Mouse (Mus musculus): ENCODE results near the gene Sorbs2.

The Sorbs2 gene

DNA sequence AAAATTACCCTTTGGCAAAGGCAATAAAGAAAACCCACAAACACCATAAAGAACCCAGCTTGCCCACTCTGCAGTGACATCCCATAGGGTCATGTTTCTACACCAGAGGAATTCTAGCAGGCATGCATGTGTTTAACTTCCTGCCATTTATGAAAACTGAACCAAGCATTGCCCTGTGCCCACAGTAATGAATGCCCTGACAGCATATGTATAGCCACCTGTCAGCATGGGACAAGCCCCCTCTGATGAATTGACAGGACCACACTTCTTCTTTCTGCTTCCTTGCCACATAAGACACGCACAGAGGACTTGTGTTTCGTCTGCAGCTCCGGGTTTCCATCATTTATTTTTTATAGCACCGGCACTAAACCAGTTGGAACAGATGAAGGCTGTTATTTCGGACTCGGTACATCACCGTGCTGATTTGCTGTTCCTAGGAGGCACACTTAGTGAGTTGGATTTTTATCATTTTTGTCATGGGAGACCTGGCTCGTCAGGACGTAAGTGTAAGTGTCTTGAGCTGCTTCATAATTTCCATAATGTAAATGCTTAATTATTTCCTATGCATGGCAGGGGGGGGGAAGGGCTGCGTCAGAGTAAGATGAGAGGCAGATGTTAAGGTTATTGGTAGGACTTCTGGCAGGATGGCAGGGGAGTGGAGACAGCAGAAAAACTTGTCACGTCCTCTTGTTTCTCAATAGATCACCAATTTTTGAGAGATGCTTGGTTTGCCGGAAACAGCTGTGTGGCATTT, 180.5 kb downstream of the Sorbs2 start:
- DNase-seq: no peak

DNA sequence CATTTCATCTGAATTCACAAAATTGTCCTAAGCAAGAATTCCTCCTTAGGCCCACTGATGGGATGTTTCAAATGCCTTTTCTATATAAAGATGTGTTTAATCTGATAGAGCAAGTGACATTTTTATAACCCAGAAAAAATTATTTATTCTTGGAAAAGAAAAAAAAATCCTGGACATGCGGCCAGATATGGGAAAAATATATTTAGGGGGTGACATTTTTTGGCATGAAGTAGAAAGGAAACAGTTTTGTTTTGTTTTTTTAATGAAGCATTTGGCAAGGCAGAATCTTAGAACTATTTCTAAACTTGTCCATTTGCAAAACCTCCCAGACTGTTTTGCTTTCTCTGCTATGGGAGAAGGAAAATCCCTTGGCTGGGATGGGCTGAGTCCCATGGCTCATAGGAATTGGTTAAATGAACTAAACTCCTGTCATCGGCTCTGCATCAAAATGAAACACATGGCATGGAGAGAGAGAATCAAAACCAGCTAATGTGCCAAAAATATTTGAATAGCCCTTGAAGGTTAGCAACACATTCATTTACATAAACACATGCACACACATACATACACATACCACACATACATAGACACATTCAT, 182.1 kb downstream of the Sorbs2 start:
- DNase-seq: no peak

DNA sequence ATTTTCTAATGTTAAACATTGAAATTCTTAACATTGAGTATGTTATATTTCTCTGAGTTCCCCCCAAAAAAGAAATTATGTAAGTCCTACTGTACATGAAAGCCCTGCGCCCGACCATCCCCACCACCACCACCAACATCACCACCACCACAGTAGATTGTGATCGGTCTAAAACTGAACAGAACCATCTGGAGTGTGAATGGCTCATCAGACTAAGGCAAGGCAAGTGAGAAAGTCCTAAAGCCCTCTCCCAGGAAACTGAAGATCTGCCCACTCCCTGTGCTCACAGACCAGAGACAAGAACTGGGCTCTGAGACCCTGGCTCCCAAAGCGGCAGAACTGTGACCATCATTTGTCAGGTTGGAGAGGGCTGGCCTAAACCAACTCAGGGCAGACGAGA, 192.5 kb downstream of the Sorbs2 start:
- DNase-seq: no peak

DNA sequence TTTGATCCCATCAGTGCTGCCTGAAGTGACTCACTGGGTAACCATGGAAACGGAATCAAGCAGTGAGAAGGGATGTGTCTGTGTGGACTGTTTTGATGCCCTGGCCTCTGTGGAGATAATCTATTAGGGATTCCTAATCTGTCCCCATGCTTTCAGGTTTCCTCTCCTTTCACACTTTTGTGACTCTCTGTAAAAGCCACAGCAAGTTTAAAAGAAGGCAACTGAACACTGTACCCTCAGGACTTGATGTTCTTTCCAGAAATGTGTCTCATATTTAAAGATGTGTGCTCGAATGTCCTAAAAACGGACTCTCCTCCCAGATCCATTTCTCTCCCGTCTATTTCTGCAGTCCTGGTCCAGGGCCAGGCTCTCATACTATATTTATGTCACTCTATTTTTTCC, 196.1 kb downstream of the Sorbs2 start:
- DNase-seq: no peak

DNA sequence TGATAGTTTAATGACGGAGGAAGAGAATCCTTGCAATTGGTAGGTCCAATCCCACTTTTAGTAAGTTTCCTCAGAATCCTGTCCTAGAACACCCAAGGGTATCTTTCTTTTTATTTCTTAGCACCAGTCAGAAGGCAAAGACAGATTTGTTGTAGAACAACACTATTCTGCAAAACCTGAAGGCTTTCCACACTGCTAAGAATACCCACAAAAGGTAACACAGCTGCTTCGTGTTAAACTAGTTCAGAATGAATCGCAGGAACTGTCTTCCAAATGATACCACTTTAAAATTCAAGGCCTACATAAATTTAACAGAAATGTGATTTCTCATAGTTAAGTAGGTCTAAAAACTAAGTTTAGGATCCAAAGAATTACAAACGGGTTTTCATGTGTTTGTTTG, 201.5 kb downstream of the Sorbs2 start:
- no peak for DNase-seq

DNA sequence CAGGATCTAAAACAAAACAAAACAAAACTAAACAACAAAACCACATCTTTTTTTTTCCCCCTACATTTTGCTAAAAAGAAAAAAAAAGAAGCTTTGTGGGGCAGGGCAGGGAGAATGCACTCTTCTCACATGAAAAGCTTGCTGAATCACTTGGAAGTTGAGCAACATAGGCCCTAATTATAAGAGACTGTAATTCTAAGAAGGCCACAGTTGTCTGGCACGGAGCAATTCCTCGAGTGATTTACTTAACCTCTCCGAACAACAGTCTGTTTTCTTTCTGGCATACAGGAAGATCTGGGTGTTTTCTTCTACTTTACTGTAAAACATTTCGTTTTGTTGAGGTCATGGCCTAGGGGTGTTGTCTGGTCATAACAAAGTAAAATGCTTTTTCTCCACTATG, 202.1 kb downstream of the Sorbs2 start:
- no peak for DNase-seq

DNA sequence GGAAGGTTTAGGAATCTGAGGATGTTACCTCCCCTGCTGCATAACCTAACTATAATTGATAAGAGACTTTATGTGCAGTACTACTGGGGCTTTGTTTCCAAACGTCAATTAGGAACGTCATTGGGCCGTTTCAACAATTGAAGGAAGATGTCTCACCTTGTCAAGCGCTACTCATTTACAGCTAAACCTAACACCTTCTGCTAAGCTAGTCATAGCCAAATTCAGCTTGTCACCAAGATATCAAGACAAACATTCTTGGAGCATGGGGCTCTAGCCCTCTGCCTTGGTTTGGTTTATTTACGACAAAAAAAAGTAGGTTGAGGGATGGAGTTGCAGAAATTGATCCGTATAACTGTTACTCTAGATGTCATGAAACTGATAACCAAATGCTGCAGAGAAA, 205.0 kb downstream of the Sorbs2 start:
- no peak for DNase-seq

DNA sequence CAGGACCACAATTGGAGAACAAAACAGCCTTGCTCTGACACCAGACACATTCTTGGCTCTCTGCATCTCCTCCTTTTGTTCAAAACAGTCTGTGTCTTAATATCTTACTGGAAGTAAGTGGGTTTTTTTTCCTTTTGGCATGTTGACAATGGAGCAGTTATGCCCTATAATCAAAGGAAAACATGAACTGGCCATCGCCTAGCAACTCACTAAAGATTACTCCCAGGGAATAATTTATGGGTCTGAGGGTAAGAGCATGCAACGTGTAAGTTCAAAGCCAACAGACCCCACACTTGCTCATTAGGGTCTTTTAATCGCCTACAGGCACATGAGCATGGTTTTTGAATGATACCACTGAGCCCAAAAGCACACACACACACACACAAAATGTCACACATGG, 207.2 kb downstream of the Sorbs2 start:
- DNase-seq: no peak

DNA sequence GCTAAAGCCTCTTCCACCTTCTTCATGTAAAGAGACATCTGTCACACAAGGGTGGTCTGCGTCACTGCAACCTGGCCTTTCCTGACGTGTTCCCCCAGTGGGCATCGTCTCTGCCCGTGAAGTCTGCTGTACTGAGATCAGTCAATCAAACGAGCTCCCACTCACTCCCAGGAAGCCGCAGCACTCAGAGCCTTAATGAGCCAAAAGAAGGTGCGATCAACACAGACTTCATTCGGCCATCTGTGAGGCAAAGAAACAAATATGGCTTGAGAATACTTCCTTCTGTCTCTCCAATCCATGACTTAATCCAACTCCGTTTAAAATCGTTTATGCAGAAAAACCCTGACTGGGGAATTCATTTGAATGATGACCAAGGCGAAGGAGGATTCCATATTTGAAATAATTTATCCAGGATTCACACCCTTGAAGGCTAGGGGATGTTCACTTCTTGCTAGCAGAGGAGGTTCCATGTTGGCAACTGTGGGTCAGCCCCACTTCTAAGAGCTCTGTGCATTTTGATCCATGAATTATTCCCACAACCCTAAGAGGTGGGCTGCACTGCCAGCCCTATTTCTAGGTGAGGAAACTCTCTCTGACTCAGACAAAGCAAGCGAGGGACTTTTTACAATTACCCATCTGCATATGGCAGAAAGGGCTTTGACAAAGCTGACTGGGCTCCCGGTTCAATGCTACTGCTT, 207.9 kb downstream of the Sorbs2 start:
- DNase-seq: no peak

DNA sequence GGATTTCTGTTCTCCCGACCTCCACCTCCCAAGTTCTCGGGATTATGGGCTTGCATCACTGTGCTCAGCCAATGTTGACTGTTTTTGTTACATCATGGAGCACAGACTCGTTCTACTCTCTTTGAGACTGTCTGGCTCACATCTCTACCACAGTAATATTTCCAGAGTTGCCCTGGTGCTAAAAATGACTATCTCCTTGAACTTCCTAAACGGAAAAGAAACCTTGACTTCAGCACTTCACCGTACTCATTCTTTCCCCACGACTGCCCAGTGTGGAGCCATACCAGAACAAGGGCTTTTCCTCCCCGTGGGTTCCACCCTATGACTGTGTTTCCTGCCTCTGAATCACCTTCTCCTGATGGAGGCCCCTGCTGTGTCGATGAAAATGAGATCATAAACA, 212.2 kb downstream of the Sorbs2 start:
- DNase-seq: no peak

DNA sequence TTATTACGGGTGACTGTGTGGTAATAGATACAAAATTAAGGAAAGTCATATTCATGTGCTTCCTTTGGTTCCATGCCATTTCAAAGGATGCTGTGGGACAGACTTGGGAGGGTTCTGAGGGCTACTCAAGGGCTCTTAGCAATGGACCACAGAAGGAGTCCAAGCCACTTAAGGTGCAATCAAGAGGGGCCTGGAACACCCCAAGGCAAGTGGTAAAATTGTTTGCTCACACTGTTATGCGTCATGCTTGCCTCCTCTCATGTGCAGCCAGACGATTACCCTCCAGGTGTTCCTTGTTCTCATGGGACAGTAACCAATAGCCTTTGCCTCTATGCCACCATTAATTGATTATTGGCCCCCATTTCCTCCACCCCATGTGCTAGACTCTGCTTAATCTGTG, 216.6 kb downstream of the Sorbs2 start:
- no peak for DNase-seq

DNA sequence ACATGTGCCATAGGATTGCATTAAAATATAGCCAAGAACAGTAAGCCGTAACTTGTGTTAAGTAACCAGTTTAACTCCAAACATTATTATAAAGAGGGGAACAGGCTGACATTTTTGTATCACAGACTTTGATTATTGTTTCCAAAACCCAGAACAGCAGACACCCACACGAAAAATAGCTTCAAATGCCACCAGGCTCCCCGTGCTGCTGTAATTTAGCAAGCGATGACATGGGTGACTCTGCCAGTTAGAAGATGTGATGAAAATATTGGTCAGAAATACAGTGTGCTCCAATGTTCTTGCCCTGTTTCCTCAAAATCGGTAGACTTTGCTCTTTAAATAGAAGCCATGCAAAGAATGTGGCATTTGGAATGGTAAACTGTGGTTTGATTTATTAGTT, 217.7 kb downstream of the Sorbs2 start:
- no peak for DNase-seq

DNA sequence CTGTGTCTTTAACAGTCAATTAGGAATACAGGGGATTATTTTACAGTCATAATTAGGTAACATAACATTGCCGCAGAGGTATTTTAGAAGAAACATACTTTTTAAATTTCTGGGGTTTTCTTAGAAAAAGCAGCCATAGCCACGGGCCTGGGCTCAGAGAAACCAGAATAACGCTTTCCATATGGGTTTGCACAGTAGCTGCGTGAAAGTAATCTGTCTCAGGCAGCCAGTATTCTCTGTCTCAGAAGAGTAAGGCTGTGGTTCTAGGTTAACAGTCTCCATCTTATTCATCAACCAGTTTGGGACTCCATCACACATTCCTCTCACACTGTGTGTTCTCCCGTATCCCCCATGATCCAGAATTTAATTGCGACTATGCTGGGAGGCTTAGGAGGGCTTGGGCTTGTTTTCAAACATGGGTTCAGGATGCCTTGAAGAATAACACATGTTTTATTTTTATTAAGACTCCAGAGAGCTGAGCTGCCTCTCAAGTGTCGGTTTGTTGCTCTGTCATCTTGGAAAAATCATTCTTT, 222.3 kb downstream of the Sorbs2 start:
- no peak for DNase-seq

DNA sequence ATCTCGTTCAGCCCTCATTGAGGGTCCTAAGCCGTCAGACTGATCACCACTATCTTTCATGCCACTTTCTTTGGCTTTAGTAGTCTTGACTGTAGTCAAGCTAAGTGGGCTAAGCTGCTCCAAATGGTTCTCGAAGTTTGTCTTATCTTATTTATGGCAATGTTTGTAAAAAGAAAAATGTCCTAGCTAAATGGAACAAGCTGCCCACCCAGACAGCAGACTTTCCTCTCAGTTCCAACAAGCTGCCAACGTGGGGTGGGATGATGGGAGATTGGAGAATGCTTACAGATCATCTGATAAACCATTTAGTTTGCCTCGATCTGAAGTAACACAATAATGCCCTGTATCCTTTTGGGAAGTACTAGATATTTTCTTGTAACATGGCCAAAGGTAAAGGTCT, 223.2 kb downstream of the Sorbs2 start:
- DNase-seq: no peak

DNA sequence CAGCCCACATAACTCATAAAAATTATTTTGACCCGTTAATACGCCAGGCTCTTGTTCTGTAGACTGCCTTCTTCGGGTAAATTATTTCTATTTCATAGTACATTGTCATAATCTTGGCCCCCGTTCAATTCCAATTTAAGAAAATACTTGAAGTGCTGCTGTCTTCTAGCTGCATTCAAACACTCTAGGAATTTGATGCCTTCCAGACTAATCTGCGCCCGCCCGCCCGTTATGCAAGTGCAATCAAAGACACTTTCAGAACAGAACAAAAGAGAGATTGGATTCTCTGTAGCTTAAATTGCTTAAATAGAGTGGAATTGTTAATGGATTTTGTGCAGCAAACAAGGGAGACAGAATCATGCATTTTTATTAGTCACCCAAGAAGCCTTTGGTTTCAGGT, 226.5 kb downstream of the Sorbs2 start:
- DNase-seq: no peak

DNA sequence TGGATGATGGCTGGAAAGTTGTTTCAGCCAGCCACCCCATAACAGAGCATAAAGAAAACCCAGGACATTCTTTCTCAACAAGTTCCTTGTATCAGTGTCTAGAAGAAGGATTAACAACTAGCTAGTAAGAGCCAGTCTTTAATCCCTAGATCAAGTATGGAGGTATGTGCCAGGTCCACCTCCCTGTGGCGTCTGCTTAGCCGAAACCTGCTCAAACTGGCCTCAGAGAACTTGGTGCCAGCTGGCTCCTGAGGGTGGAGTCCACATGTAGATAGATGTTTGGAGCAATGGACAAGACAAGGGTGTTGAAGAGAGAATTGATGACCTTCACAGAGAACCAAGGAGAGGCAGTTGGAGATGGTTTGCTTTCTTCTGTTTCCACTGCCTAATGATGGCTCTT, 229.7 kb downstream of the Sorbs2 start:
- DNase-seq: no peak

DNA sequence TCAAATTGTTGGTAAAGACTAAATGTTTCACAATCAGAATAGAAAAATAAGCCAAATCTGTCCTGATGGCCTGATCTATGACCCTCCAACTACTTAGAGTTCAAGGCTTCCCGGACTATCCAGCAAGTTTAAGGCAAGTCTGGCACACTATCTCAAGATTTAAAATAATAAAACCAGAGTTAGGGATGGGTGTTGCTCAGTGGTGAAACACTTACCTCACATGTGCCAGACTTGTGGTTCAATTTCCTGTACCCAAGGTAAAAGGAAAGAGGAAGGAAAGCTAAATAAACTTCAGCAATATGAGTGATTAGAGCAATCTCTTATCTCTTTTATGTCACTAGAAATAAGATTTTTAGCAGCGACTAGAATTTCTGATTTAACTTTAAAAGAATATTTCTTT, 235.7 kb downstream of the Sorbs2 start:
- DNase-seq: no peak

DNA sequence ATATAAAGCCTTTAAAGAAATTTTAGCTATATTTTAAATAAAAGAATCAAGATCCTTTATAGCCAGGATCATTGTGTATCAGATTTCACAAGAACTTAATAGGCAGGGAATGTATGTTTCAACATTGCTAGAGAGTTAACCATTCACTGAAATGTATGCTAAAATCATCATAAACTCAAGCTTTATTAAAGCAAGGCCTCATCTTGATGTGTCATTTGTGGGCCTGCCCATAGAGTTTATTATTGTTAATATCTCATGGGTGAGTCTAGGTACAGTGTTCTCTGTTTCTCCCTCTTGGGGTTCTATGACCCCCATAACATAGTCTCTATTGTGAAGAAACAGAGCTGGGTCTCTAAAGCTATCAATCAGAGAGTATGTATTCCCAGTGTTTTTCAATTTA, 236.2 kb downstream of the Sorbs2 start:
- no peak for DNase-seq

DNA sequence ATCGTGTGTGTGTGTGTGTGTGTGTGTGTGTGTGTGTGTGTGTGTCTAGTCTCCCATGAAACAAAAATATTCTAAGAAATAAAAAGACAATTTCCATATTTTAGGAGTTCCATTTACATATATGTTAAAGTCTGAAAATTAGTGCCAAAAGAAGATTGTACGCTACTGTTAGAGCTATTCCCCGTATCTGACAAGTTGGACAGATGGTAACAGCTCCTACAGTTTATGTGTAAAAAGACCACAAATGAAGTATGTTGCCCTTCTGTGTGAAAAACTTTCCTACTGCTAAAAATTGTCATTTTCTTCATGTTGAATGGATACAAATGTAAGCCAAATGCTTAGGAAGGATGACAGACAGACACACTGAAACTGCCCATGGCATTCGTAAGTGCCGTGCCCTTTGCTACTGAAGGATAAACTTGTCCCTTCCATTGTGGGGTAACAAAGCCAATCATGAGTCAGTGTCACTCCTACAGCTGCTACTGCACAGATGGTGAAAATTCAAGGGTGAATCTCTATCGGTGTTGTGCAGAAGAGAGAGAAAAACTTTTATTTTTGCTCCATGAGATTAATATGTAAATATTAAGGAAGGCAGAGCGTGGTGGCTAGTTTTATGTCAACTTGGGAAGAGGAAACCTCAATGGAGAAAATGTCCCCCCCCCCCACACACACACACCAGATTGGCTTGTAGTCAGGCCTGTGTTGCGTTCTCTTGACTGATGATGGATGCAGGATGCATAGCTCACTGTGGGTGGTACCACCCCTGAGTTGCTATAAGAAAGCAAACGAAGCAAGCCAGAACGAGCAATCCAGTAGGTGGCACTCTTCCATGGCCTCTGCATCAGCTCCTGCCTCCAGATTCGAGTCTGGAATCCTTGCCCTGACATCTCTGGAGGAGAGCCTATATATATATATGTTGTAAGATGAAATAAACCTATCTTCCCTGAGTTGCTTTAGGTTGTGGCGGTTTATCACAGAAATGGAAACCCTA, 244.2 kb downstream of the Sorbs2 start:
- no peak for DNase-seq

DNA sequence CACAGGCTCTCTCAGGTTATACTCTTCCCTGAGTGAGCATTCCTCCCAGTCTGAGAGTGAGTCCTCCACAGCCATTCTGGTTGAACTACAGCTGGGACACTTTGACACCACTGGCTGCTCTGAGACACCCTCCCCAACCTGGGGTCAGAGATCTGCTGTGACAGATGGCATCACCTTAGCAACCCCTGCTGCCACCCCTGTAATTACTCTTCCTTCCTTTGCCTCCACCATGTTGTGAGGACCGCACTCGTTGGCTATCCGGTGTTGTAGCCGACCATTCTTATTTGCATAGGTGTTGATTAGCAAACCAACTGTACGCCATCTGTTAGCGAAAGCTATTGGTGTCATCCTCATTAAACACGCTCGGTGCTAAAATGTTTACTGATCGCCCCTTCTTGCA, 247.9 kb downstream of the Sorbs2 start:
- no peak for DNase-seq

DNA sequence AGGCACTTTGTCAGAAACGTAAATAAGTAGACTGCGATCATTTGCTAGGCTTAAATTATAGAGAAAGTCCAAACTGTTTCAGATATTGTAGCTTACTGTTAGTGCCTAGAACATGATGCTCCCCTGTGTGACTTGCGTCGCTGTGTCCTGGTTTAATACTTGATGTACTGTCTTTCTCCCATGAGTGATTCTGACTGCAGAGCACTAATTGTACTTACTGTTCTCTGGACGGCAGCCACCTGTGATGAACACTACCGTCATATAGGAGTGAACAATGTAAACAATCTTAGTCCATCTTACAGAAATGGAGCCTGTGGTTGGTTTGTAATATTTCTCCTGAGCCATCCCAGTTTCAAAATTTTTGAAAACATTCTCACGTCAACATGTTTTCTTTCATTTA, 248.4 kb downstream of the Sorbs2 start:
- no peak for DNase-seq

DNA sequence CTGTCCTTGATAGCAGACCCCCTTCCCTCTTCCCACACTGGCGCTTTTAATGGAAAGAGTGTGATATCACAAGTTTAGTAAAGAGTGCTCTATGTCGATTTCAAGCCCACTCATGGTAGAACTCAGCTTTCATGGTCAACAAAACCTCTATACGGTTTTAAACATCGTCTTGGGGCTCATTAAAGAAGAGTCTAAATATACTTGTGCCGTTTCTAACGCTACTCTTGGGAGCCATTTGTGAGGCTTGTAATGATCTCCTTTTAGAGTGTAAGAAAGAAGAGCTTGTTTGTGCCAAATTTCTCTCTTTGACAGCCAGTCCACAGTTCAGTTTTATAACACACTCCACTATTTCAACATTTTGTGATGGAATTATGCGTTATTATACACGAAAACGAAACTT, 253.0 kb downstream of the Sorbs2 start:
- no peak for DNase-seq

DNA sequence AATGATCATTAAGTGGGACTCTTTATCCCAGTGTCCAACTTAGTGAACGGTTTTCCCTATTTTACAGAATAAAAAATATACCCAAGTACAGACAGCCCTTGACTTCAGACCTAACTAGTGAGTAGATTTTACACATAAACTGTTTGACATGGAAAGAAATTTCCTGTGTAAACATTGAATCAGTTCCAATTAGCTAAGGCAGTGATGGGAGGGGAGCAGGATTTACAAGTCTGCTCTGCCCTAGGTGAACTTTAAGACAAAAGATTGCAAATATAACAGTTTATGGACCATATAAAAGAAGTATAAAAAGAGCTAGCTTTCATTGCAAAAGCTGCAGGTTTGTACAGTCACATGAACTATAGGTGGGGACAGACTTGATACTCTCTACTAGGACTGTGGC, 253.5 kb downstream of the Sorbs2 start:
- DNase-seq: no peak
